Comparison of ENCODE assay signal across 12 mouse cellular contexts in the genomic region with DNA sequence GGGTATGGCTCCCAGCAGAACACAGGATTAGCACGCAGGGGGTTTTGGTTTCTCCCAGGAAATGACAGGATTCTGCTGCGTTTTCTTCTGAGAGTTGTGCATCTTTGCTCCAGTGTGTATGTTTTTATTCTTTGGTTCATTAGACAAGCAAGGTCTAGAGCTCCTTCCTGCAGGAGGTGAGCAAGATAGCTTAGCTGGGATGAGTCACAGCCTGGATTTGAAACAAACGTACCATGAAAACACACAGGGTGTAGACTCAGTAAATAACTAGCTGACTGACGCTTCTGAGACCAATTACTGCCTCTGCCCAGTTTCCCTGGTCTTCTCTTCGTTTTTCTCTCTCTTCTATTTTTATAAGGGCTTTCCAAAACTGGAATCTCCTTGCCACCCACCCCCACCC.
DNase-seq lines count a peak whose midpoint lies in the region; ATAC-seq and TF ChIP-seq lines count a peak whose summit lies in the region.
"Had no signal": no experiment of that assay in that cellular context is flagged by ENCODE, and none has a peak within 500 bp of the region (broad histone marks: within the 10 kb centered on the region; RNA-seq: fewer than 3 reads in every experiment).

No protein-coding gene starts in this region.

- WGBS in liver, postnatal 0 days (ENCODE audit: insufficient replicate concordance): 48% methylated on average over 5 of the region's 5 CpGs
- 39% methylated on average over 5 of the region's 5 CpGs for WGBS in liver, embryonic 11.5 days
- WGBS in embryonic facial prominence, embryonic 13.5 days: 39% methylated on average over 5 of the region's 5 CpGs
- WGBS in hindbrain, embryonic 14.5 days: 30% methylated on average over 5 of the region's 5 CpGs
- WGBS in neural tube, embryonic 14.5 days: 29% methylated on average over 5 of the region's 5 CpGs

- H3K4me3 ChIP-seq in liver, postnatal 0 days (ENCODE audit: low read depth, low read length): no peak overlapping the region
- H3K4me3 ChIP-seq in liver, embryonic 11.5 days (ENCODE audit: low read depth, low read length): no peak overlapping the region
- H3K4me3 ChIP-seq in embryonic facial prominence, embryonic 13.5 days: no peak overlapping the region
- no peak overlapping the region for H3K4me3 ChIP-seq in hindbrain, embryonic 14.5 days (replicated peaks; ENCODE audit: low read length)
- H3K4me3 ChIP-seq in neural tube, embryonic 14.5 days (ENCODE audit: low read depth, low read length): no peak overlapping the region
- no peak overlapping the region for H3K4me3 ChIP-seq in gastrocnemius, adult 2 months

- no peak overlapping the region for H3K27ac ChIP-seq in liver, postnatal 0 days (ENCODE audit: low read depth)
- H3K27ac ChIP-seq in liver, embryonic 11.5 days (ENCODE audit: low read depth, low read length): no peak overlapping the region
- no peak overlapping the region for H3K27ac ChIP-seq in embryonic facial prominence, embryonic 13.5 days
- peak overlapping the region; percentile 74 for H3K27ac ChIP-seq in hindbrain, embryonic 14.5 days
- peak overlapping the region; percentile 57 for H3K27ac ChIP-seq in neural tube, embryonic 14.5 days (ENCODE audit: low read depth, low read length)
- H3K27ac ChIP-seq in gastrocnemius, adult 2 months: no peak overlapping the region
- H3K27ac ChIP-seq: heart, embryonic 10.5 days; stomach, embryonic 15.5 days had no signal

- intact Hi-C loops in gastrocnemius, adult 2 months (cut with DNase I): no loop called here

- TF ChIP-seq EP300 in liver, postnatal 0 days (IDR thresholded peaks at IDR 0.05; ENCODE audit: low read depth): no peak

- H3K27me3 ChIP-seq in liver, postnatal 0 days (ENCODE audit: insufficient read depth, low read length): peaks cover 13% of the 10 kb centered on the region; the same call in 1 of the 2 replicates
- peaks cover 13% of the 10 kb centered on the region for H3K27me3 ChIP-seq in liver, embryonic 11.5 days (replicated peaks; ENCODE audit: control insufficient read depth, insufficient read depth, low read length)
- peaks cover 24% of the 10 kb centered on the region for H3K27me3 ChIP-seq in embryonic facial prominence, embryonic 13.5 days
- H3K27me3 ChIP-seq in hindbrain, embryonic 14.5 days (ENCODE audit: control insufficient read depth, insufficient read depth, low read length): peaks cover 7% of the 10 kb centered on the region; the same call in 1 of the 2 replicates
- no peaks in the 10 kb centered on the region for H3K27me3 ChIP-seq in neural tube, embryonic 14.5 days (ENCODE audit: control insufficient read depth, insufficient read depth, low read length)
- H3K27me3 ChIP-seq: stomach, embryonic 15.5 days had no signal

- H3K9ac ChIP-seq in liver, postnatal 0 days (replicated peaks): no peak overlapping the region
- no peak overlapping the region for H3K9ac ChIP-seq in liver, embryonic 11.5 days (ENCODE audit: low read depth, low read length)
- H3K9ac ChIP-seq in embryonic facial prominence, embryonic 13.5 days: no peak overlapping the region
- peak overlapping the region; percentile 45; the same call in 1 of the 2 replicates for H3K9ac ChIP-seq in hindbrain, embryonic 14.5 days
- H3K9ac ChIP-seq in neural tube, embryonic 14.5 days (replicated peaks; ENCODE audit: low read depth, low read length): no peak overlapping the region
- H3K9ac ChIP-seq: stomach, embryonic 15.5 days had no signal

- peak overlapping the region; percentile 29; the same call in 1 of the 2 replicates for H3K4me2 ChIP-seq in liver, postnatal 0 days (ENCODE audit: low read depth, low read length)
- no peak overlapping the region for H3K4me2 ChIP-seq in liver, embryonic 11.5 days
- H3K4me2 ChIP-seq in embryonic facial prominence, embryonic 13.5 days: peak overlapping the region; percentile 64
- peak overlapping the region; percentile 40 for H3K4me2 ChIP-seq in hindbrain, embryonic 14.5 days (replicated peaks)
- H3K4me2 ChIP-seq in neural tube, embryonic 14.5 days (ENCODE audit: low read depth, low read length): peak overlapping the region; percentile 50; the same call in 1 of the 2 replicates

- H3K4me1 ChIP-seq in liver, postnatal 0 days (ENCODE audit: insufficient read depth): peaks cover 3% of the 10 kb centered on the region
- peaks cover 5% of the 10 kb centered on the region; the same call in 1 of the 2 replicates for H3K4me1 ChIP-seq in liver, embryonic 11.5 days (replicated peaks; ENCODE audit: control insufficient read depth, insufficient read depth, low read length)
- peaks cover 27% of the 10 kb centered on the region for H3K4me1 ChIP-seq in embryonic facial prominence, embryonic 13.5 days
- H3K4me1 ChIP-seq in hindbrain, embryonic 14.5 days (replicated peaks; ENCODE audit: control insufficient read depth, insufficient read depth, low read length): peaks cover 37% of the 10 kb centered on the region
- peaks cover 28% of the 10 kb centered on the region for H3K4me1 ChIP-seq in neural tube, embryonic 14.5 days (ENCODE audit: control insufficient read depth, insufficient read depth, low read length)

- no peaks in the 10 kb centered on the region for H3K36me3 ChIP-seq in liver, postnatal 0 days (replicated peaks; ENCODE audit: insufficient read depth, low read length)
- no peaks in the 10 kb centered on the region for H3K36me3 ChIP-seq in liver, embryonic 11.5 days (ENCODE audit: control insufficient read depth, insufficient read depth, low read length)
- H3K36me3 ChIP-seq in embryonic facial prominence, embryonic 13.5 days: no peaks in the 10 kb centered on the region
- H3K36me3 ChIP-seq in hindbrain, embryonic 14.5 days (replicated peaks; ENCODE audit: control insufficient read depth, insufficient read depth): no peaks in the 10 kb centered on the region
- H3K36me3 ChIP-seq in neural tube, embryonic 14.5 days (ENCODE audit: control insufficient read depth, insufficient read depth, low read length): no peaks in the 10 kb centered on the region
- H3K36me3 ChIP-seq: heart, embryonic 10.5 days; stomach, embryonic 15.5 days had no signal

- no peak for TF ChIP-seq CTCF in liver, postnatal 0 days (IDR thresholded peaks at IDR 0.05; ENCODE audit: low read depth)
- no peak for TF ChIP-seq CTCF in gastrocnemius, adult 2 months (IDR thresholded peaks at IDR 0.05)

- no peak for ATAC-seq in liver, postnatal 0 days
- no peak for ATAC-seq in liver, embryonic 11.5 days (replicated peaks; ENCODE audit: low FRiP score)
- ATAC-seq in embryonic facial prominence, embryonic 13.5 days (ENCODE audit: insufficient number of reproducible peaks, insufficient read depth, low FRiP score, low TSS enrichment, low read depth): no peak
- no peak for ATAC-seq in hindbrain, embryonic 14.5 days (ENCODE audit: low FRiP score)
- ATAC-seq in neural tube, embryonic 14.5 days (ENCODE audit: low read depth): no peak

- no peak for DNase-seq in liver, postnatal 0 days
- DNase-seq in liver, embryonic 11.5 days (ENCODE audit: low spot score): no peak
- no peak for DNase-seq in hindbrain, embryonic 14.5 days (ENCODE audit: low spot score)
- no peak for DNase-seq in T-cell, adult 2 months (ENCODE audit: low spot score)
- no peak for DNase-seq in gastrocnemius, adult 2 months
- no peak for DNase-seq in heart, adult 9 months (ENCODE audit: low spot score in 2 of 2)
- DNase-seq: liver; lung, postnatal 14 days had no signal

- H3K9me3 ChIP-seq in liver, postnatal 0 days (ENCODE audit: low read length): no peaks in the 10 kb centered on the region
- no peaks in the 10 kb centered on the region for H3K9me3 ChIP-seq in liver, embryonic 11.5 days (ENCODE audit: control insufficient read depth, low read length)
- H3K9me3 ChIP-seq in embryonic facial prominence, embryonic 13.5 days: no peaks in the 10 kb centered on the region
- H3K9me3 ChIP-seq in hindbrain, embryonic 14.5 days (ENCODE audit: control insufficient read depth, low read length): no peaks in the 10 kb centered on the region
- H3K9me3 ChIP-seq in neural tube, embryonic 14.5 days (ENCODE audit: control insufficient read depth, low read length): no peaks in the 10 kb centered on the region
- H3K9me3 ChIP-seq: heart, embryonic 10.5 days; stomach, embryonic 15.5 days had no signal

Comparison
In these comparisons a context has a peak if more than half of its experiments do, and no peak if none do; other contexts are left out.
1. H3K27ac ChIP-seq: peak in hindbrain, embryonic 14.5 days (single experiment) and neural tube, embryonic 14.5 days (single experiment); none in liver, postnatal 0 days (single experiment), liver, embryonic 11.5 days (single experiment), embryonic facial prominence, embryonic 13.5 days (single experiment) and gastrocnemius, adult 2 months (single experiment).